Mouse (Mus musculus) heart, embryonic 14.5 days (tissue): ENCODE measurements around the gene Ncoa4. TPM values are rescaled to one million over a fixed set of nuclear protein-coding genes. Genes with fewer than 3 reads are reported as not detected.
"Not testable (repeated sequence)": the region's sequence is repeated elsewhere in the genome, so short reads cannot be mapped to it uniquely, and the experiment has no call there.

Experiments
- ATAC-seq: fragments of 200-750 bp; cut with Nextera tagmentation; 2 replicates; pipeline ENCODE4 v1.8.0; 2017; ENCODE audit warnings: low read depth, moderate TSS enrichment; ENCODE audit not compliant: insufficient number of reproducible peaks, insufficient read depth, low FRiP score
- H3K27ac ChIP-seq, 2 experiments: fragments of 200-500 bp in 1 of 2; fragments of 300-500 bp in 1 of 2; sonication (generic) in 1 of 2; replicated peaks in 1 of 2; 2 replicates each; pipeline ENCODE4 v1.5.1; 2012 to 2014; ENCODE audit warnings: low read depth in 2 of 2, low read length in 2 of 2, control low read depth in 1 of 2, mild to moderate bottlenecking in 1 of 2, mixed read lengths in 1 of 2; ENCODE audit not compliant: control insufficient read depth in 1 of 2, insufficient read depth in 1 of 2
- H3K27me3 ChIP-seq: fragments of 300-500 bp; sonication (generic); 2 replicates; pipeline ENCODE4 v1.6.1; 2014; ENCODE audit warnings: mild to moderate bottlenecking, low read length, control low read depth; ENCODE audit not compliant: control insufficient read depth, insufficient read depth
- H3K36me3 ChIP-seq: fragments of 300-500 bp; sonication (generic); 2 replicates; pipeline ENCODE4 v1.6.1; 2014; ENCODE audit warnings: mild to moderate bottlenecking, control low read depth, low read length, mixed read lengths; ENCODE audit not compliant: control insufficient read depth, insufficient read depth
- H3K4me1 ChIP-seq, 2 experiments: fragments of 200-500 bp in 1 of 2; fragments of 300-500 bp in 1 of 2; sonication (generic) in 1 of 2; 2 replicates each; pipeline ENCODE4 v1.6.1; 2012 to 2014; ENCODE audit warnings: low read length in 2 of 2, control low read depth in 1 of 2, mixed read lengths in 1 of 2; ENCODE audit not compliant: control insufficient read depth in 2 of 2, insufficient read depth in 2 of 2
- H3K4me2 ChIP-seq: fragments of 300-500 bp; sonication (generic); 2 replicates; pipeline ENCODE4 v1.6.1; 2014; ENCODE audit warnings: mild to moderate bottlenecking, low read length
- H3K4me3 ChIP-seq, 2 experiments: fragments of 200-500 bp in 1 of 2; fragments of 300-500 bp in 1 of 2; sonication (generic) in 1 of 2; 2 replicates each; pipeline ENCODE4 v1.5.1; 2012 to 2014; ENCODE audit warnings: low read length in 2 of 2, mild to moderate bottlenecking in 2 of 2, control low read depth in 1 of 2, low read depth in 1 of 2, moderate library complexity in 1 of 2; ENCODE audit not compliant: control insufficient read depth in 1 of 2, insufficient read depth in 1 of 2
- H3K9ac ChIP-seq: fragments of 300-500 bp; sonication (generic); 2 replicates; pipeline ENCODE4 v1.6.1; 2014; ENCODE audit warnings: mild to moderate bottlenecking, low read length
- H3K9me3 ChIP-seq: fragments of 300-500 bp; sonication (generic); 2 replicates; pipeline ENCODE4 v1.6.1; 2016; ENCODE audit warnings: low read length, control low read depth; ENCODE audit not compliant: control insufficient read depth
- WGBS: fragments of 180-500 bp; shearing (Covaris S2); extraction: QIAGEN DNeasy Blood & Tissue Kit; methylation state at CpG from one replicate; pipeline ENCODE4 v1.1.7; 2014; 5-methylcytosine and 5-hydroxymethylcytosine counted together
- polyA plus RNA-seq: library from polyadenylated mRNA; unstranded; fragments of >200 nt; fragmentation: Nextera tagmentation; extraction: Ambion mirVana; gene quantifications from 2 replicates; pipeline ENCODE4 v1.2.1, GENCODE M21; 2014

Gene Ncoa4
- polyA plus RNA-seq, 1 experiment from 2014 or later, result 124 TPM

DNA sequence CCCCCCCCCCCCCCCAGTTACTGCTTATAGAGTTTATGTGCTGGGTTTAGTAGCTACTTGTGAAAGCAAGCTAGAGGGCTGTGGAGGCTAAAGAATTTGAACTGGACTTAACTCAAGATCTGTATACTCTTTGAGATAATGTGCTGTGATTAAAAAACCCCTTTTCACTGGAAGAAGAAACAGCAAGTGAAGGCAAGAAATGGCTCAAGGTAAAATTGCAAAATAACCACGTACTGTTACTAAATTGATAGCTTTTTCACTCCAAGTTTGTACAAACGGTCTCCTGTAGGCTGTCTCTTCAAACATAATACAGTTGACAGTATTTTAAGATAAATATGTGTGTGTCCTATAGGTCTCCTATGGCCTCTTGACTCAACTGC is 6.4 kb downstream of the Ncoa4 start:
- Histone ChIP-seq H3K27me3 (no peaks in the 10 kb centered on the region), H3K36me3 (peaks cover 7% of the 10 kb centered on the region), H3K27ac (no peak overlapping the region), H3K4me3 (peak overlapping the region in 1 of 2 experiments; percentile 62; a peak in 2 of 4 replicates), H3K9me3 (no peaks in the 10 kb centered on the region), H3K9ac (peak overlapping the region; percentile 74), H3K4me2 (peak overlapping the region; percentile 95), H3K4me1 (peaks cover 3 to 25% of the 10 kb centered on the region in 2 experiments; a peak in 3 of 4 replicates)
- 66% methylated on average over 2 of the region's 2 CpGs for WGBS
- ATAC-seq, result no peak

GRCm38 (mm10) chr14:32166840-32167239 is 7.2 kb downstream of the Ncoa4 start:
- no peaks in the 10 kb centered on the region for H3K9me3 ChIP-seq
- peak overlapping the region in 1 of 2 experiments; percentile 62; a peak in 2 of 4 replicates for H3K4me3 ChIP-seq
- WGBS, result 50% methylated on average over 1 of the region's 1 CpGs
- H3K36me3 ChIP-seq, result peaks cover 13% of the 10 kb centered on the region
- no peak overlapping the region for H3K9ac ChIP-seq
- H3K4me2 ChIP-seq, result peak overlapping the region; percentile 95; the same call in 1 of the 2 replicates
- H3K4me1 ChIP-seq, result peaks cover 3 to 23% of the 10 kb centered on the region in 2 experiments; a peak in 3 of 4 replicates
- no peak overlapping the region for H3K27ac ChIP-seq
- no peak for ATAC-seq
- no peaks in the 10 kb centered on the region for H3K27me3 ChIP-seq

GRCm38 (mm10) chr14:32167326-32167725 is 7.7 kb downstream of the Ncoa4 start:
- Histone ChIP-seq H3K9me3 (no peaks in the 10 kb centered on the region), H3K4me2 (peak overlapping the region; percentile 95), H3K4me3 (no peak overlapping the region), H3K4me1 (peaks cover 3 to 23% of the 10 kb centered on the region in 2 experiments; a peak in 3 of 4 replicates), H3K27me3 (no peaks in the 10 kb centered on the region), H3K27ac (no peak overlapping the region), H3K9ac (no peak overlapping the region), H3K36me3 (peaks cover 18% of the 10 kb centered on the region)
- 87% methylated on average over 5 of the region's 5 CpGs for WGBS
- ATAC-seq, result no peak

DNA sequence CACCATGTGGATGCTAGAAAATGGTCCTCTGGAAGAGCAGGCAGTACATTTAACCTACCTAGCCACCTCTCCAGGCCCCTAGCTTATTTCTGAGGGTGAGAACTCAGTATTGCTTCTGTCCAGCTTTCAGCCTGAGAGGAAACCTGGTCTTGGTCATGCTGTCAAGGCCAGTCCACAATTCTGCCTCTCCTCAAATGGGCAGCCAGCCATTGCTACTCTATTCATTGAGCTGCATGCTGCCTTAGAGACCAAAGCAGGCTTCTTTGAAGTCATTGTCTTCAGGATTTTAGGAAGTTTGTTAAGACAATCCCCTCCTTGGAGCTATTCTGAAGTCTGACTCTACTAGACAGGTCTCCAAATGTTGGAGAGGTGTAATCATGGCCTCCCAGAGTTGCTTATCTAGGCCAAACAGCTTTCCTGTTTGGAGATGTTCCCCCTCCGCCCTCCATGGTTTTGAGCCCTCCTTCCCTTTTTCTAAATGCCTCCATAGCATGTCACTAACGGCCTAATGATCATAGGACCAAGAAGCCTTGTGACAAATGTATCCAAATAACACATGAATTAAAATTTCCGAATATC is 9.1 kb downstream of the Ncoa4 start:
- no peaks in the 10 kb centered on the region for H3K9me3 ChIP-seq
- 63% methylated on average over 3 of the region's 3 CpGs for WGBS
- 0 out of 2 replicates have a peak, but pooled peaks have one; percentile 9 for ATAC-seq
- no peak overlapping the region for H3K4me3 ChIP-seq
- H3K9ac ChIP-seq, result no peak overlapping the region
- H3K4me1 ChIP-seq, result peaks cover 3 to 23% of the 10 kb centered on the region in 2 experiments; a peak in 3 of 4 replicates
- peak overlapping the region in 1 of 2 experiments; percentile 4; a peak in 1 of 4 replicates for H3K27ac ChIP-seq
- H3K27me3 ChIP-seq, result no peaks in the 10 kb centered on the region
- H3K4me2 ChIP-seq, result peak overlapping the region; percentile 95
- peaks cover 32% of the 10 kb centered on the region for H3K36me3 ChIP-seq

GRCm38 (mm10) chr14:32170137-32170536 is 10.5 kb downstream of the Ncoa4 start:
- Histone ChIP-seq H3K9me3 (no peaks in the 10 kb centered on the region), H3K27ac (no peak overlapping the region), H3K36me3 (peaks cover 46% of the 10 kb centered on the region), H3K9ac (no peak overlapping the region), H3K4me3 (no peak overlapping the region), H3K4me1 (peaks cover 3 to 14% of the 10 kb centered on the region in 2 experiments; a peak in 3 of 4 replicates), H3K4me2 (no peak overlapping the region), H3K27me3 (no peaks in the 10 kb centered on the region)
- WGBS, result 67% methylated on average over 4 of the region's 4 CpGs
- ATAC-seq, result no peak

DNA sequence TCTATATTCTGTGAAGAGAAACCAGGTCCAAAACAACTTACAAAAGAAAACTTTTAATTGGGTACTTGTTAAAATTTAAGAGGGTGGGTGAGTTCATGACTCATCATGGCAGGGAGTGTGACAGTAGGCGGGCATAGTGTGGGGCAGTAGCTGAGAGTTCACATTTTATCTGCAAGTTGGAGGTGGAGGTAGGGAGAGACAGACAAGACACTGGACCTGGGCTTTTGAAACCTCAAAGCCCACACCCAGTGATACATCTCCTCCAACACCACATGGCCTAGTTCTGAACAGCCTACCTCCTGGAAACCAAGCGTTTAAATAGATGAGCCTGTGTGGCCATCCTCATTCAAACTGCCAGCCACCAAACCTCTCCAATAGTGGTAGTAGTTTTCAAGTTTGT is 15.6 kb downstream of the Ncoa4 start:
- no peaks in the 10 kb centered on the region for H3K27me3 ChIP-seq
- peaks cover 71% of the 10 kb centered on the region for H3K36me3 ChIP-seq
- H3K9ac ChIP-seq, result no peak overlapping the region
- H3K4me3 ChIP-seq, result no peak overlapping the region
- H3K9me3 ChIP-seq, result no peaks in the 10 kb centered on the region
- H3K27ac ChIP-seq, result no peak overlapping the region
- ATAC-seq, result no peak
- no peak overlapping the region for H3K4me2 ChIP-seq
- 87% methylated on average over 2 of the region's 2 CpGs for WGBS
- H3K4me1 ChIP-seq, result no peaks in the 10 kb centered on the region

- H3K9ac ChIP-seq, H3K4me2 ChIP-seq, H3K9me3 ChIP-seq, H3K27ac ChIP-seq, H3K4me1 ChIP-seq, H3K4me3 ChIP-seq, H3K27me3 ChIP-seq, ATAC-seq: not testable (repeated sequence)
- WGBS, result 82% methylated on average over 4 of the region's 5 CpGs
- H3K36me3 ChIP-seq, result peaks cover 72% of the 10 kb centered on the region
Observed at GRCm38 (mm10) chr14:32176590-32176989, 16.9 kb downstream of the Ncoa4 start.
